Mouse (Mus musculus) liver, embryonic 11.5 days (tissue): ENCODE results near the gene Spindoc. TPM values are rescaled to one million over a fixed set of nuclear protein-coding genes. Genes with fewer than 3 reads are reported as not detected.

Experiments used
- microRNA-seq: library from miRNA; unstranded; fragments of <30 nt; microRNA quantifications from one replicate; pipeline ENCODE4, GENCODE M21; 2017; ENCODE audit warnings: borderline number of aligned reads
- polyA plus RNA-seq: library from polyadenylated mRNA; unstranded; fragments of >200 nt; fragmentation: Nextera tagmentation; extraction: Ambion mirVana; gene quantifications from 2 replicates; pipeline ENCODE4 v1.2.1, GENCODE M21; 2014

Gene Spindoc
- polyA plus RNA-seq, 1 experiment from 2014 or later: 16.7 TPM

Small RNA genes within 50 kb of the gene (microRNA-seq; reads per million reads assigned to microRNA genes)
- 2.8 reads per million for gene Mir6991

Other genes with a start within 250 kb of the Spindoc start
- 139 and 140 TPM in 2 replicates for gene Otub1, start 176.7 kb downstream of the Spindoc start, polyA plus RNA-seq
- gene Cox8a, start 165.4 kb downstream of the Spindoc start, polyA plus RNA-seq: 1,017 and 1,108 TPM in 2 replicates
- gene Naa40, start 141.8 kb downstream of the Spindoc start, polyA plus RNA-seq: 70.7 and 76.0 TPM in 2 replicates
- 7.5 and 8.7 TPM in 2 replicates for gene Rcor2, start 115.7 kb downstream of the Spindoc start, polyA plus RNA-seq
- 45.3 and 50.3 TPM in 2 replicates for gene Mark2, start 41.1 kb downstream of the Spindoc start, polyA plus RNA-seq
- gene 2700081O15Rik, start 34.6 kb upstream of the Spindoc start, polyA plus RNA-seq: 3.5 and 4.8 TPM in 2 replicates
- 77.3 and 78.3 TPM in 2 replicates for gene Rtn3, start 100.3 kb upstream of the Spindoc start, polyA plus RNA-seq
- gene Atl3, start 111.0 kb upstream of the Spindoc start, polyA plus RNA-seq: 10.7 and 11.2 TPM in 2 replicates
- gene Pla2g16, start 174.5 kb upstream of the Spindoc start, polyA plus RNA-seq: 16.0 TPM in 2 replicates
- gene Lgals12, start 224.2 kb upstream of the Spindoc start, polyA plus RNA-seq: not detected in 2 replicates
- gene Hrasls5, start 229.5 kb upstream of the Spindoc start, polyA plus RNA-seq: not detected in 2 replicates